Mouse (Mus musculus): ENCODE measurements around the gene Tro.

Tro gene

GRCm38 (mm10) chrX:150656908-150657796 is at the start of gene Tro:
Gene Tro (minus strand): TSS chrX:150657583.
- in situ Hi-C loops (cut with MboI, MseI) = no loop called here

- in situ Hi-C loops (cut with MboI, MseI) = no loop called here
Observed at GRCm38 (mm10) chrX:150677505-150677904, 20.1 kb upstream of the Tro start.

- in situ Hi-C loops (cut with MboI, MseI) = loop anchor here (5.0 kb wide), 1 partner anchor 156 kb away; no protein-coding TSS in a partner anchor
Observed at GRCm38 (mm10) chrX:150662809-150663208, 5.4 kb upstream of the Tro start.

GRCm38 (mm10) chrX:150657797-150658118 is 375 bp upstream of the Tro start:
- in situ Hi-C loops (cut with MboI, MseI) = no loop called here

- in situ Hi-C loops (cut with MboI, MseI) = no loop called here
Observed at GRCm38 (mm10) chrX:150656122-150656907, 1.1 kb downstream of the Tro start.

- in situ Hi-C loops (cut with MboI, MseI) = no loop called here
Observed at GRCm38 (mm10) chrX:150636421-150636820, 21.0 kb downstream of the Tro start.

- in situ Hi-C loops (cut with MboI, MseI) = no loop called here
Observed at GRCm38 (mm10) chrX:150598882-150599281, 58.5 kb downstream of the Tro start.
